Mouse (Mus musculus) frontal cortex, postnatal 25 days (tissue): ENCODE measurements around the gene Zfp747.
"Not testable (repeated sequence)": the region's sequence is repeated elsewhere in the genome, so short reads cannot be mapped to it uniquely, and the experiment has no call there.

Experiments used
- DNase-seq, 2 experiments: peaks; one replicate each; pipeline ENCODE4 v3.0.0; 2022; ENCODE audit warnings: low spot score in 2 of 2

The Zfp747 gene

DNA sequence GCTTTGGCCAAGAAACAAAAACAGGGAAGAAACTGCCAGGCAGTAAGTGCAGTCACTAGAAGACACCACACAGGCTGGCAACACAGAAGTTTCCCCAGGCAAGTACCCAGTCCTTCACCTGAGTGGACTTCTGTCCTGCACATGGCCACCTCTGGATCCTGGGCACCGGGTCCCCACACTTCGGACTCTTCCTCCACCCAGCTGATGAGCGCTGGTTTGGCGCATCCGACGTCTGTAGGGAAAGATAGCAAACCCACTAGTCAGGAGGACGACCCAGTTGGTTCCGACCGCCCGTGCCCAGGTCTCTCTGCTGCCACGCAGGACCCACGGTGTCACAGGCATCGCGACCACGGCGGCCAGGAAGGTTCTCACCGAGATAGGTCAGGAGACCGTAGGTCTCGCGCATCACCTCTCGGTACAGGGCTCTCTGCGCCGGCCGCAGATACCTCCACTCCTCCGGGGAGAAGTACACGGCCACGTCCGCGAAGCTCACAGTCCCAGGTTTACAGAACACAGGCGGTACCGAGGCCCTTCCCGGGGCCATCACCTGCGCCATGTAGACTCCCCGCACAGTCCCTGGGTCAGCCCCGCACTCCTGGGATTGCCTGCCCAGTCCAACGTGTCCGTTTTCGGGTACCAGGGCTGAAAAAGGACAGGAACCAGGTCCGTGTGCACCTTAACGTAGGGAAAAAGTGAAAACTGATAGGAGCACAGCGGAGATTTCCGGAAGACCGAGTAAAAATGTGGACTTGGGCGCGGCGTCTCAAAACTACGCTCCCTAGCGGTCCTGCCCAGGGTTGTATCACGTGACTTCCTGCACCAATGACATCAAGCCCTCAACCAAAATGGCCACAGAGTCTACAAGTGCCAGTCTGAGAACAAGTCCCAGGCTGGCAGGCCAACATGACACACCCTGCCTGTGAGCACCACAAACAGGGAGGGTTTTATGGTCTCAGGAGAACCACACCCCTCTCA is at the start of gene Zfp747:
Gene Zfp747, minus strand, starts transcription at position 780 of the 975 bp plus-strand sequence.
- DNase-seq: peak; percentile 89 to 92

DNA sequence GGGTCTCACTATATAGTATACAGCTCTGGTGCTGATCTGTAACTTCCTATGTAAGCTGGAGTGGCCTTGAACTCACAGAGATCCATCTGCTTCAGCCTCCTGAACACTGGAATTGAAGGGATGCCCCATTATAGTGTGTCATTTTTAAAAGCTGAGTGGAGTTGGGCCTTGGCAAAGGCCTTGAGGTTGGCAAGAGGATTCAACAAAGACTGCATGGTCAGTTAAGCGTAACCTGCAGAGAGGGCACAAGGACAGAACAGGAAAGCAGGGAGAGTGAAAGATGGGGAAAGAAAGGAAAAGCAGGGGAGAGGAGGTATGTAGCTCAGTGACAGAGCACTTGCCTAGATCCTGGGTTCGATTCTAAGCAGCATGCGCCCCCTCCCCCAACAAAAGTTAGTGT is 49.4 kb upstream of the Zfp747 start:
- DNase-seq: no peak

DNA sequence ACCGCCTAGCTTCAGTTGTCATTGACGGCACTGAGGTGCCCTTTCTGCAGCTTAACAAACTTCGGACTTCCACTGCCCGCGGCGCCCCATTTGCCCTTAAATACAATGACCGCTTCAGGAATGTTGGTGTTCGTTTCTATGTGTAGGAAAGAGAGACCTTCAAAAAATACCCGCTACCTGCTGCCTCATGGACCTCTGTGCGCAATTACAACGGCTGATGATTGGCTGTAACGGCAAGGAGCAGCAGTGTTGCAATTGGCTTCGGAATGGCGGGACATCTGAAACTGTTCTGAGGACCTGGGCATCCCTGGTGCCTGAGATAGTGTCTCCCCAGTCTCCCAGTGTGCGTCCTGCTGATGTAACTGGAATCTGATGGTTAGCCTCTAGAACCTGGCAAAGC is 46.4 kb upstream of the Zfp747 start:
- DNase-seq: peak; percentile 13 to 19

DNA sequence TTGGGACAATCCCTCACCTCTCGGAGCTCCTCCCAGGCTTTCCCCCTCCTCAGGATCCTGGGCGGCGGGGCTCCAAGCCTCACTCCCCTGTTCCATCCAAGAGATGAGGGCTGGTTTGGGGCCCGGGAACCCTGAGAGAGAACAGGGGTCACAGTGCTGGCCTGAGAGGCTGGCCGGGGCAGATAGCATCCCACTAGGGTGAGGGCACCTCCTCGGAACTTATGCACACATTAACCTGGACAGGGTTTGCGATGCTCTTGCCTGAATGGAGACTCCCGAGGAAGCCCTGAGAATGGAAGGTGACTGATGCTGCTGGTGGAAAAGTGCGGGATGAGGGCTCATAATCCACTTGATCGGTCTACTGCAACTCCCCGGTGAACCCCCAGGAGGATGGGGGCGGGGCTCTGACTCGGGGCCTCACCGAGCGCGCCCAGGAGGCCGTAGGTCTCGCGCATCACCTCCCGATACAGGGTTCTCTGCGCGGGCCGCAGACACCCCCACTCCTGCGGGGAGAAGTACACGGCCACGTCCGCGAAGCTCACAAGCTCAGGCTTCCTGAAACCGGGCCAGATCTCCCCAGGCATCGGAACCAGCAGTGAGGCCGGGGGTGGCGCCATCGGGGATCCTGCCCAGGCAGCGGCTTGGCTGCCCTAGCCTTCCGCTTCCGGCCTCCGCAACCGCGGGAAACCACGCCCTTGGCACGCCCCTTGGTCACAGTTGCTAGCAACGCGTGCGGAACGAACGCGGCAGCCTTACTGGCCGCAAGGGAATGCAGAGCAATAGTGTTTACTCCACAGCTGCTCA is 45.7 kb upstream of the Zfp747 start, which contains the start of gene Zfp688:
Gene Zfp688, minus strand, starts transcription at position 681 of the 804 bp plus-strand sequence.
- DNase-seq: peak; percentile 81 to 86

DNA sequence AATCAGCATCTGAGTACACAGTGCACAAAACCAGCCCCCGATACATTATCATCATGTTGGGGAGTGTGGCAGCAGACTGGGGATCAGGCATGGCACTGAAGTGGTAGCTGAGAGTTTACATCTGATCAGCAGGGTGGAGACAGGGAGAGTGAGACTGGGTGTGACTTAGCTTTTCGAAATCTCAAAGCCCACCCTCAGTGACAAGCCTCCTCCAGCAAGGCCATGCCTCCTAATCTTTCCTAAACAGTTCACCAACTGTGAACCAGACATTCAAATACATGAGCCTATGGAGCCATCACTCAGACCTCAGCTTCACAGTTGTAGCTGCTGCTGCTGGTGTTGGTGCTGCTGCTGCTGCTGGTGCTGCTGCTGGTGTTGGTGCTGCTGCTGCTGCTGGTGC is 35.6 kb upstream of the Zfp747 start:
- no peak for DNase-seq

DNA sequence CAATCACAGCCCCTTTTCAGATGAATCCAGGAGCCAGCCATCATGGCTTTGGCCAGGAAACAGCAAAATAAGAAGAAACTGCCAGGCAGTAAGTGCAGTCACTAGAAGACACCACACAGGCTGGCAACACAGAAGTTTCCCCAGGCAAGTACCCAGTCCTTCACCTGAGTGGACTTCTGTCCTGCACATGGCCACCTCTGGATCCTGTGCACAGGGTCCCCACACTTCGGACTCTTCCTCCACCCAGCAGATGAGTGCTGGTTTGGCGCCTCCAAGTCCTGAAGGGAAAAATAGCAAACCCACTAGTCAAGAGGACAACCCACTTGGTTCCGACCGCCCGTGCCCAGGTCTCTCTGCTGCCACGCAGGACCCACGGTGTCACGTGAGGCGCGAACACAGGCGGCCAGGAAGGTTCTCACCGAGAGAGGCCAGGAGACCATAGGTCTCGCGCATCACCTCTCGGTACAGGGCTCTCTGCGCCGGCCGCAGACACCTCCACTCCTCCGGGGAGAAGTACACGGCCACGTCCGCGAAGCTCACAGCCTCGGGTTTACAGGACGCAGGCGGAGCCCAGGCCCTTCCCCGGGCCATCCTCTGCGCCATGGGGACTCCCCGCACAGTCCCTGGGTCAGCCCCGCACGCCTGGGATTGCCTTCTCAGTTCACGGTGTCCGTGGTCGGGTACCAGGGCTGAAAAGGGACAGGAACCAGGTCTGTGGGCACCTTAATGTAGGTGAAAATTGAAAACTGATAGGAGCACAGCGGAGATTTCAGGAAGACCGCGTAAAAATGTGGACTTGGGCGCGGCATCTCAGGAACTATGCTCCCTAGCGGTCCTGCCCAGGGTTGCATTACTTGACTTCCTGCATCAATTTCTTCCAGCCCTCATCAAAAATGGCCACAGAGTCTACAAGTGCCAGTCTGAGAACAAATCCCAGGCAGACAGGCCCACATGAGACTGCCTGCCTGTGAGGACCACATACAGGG is 30.4 kb upstream of the Zfp747 start, which contains the start of gene Zfp764:
Gene Zfp764, minus strand, starts transcription at position 821 of the 986 bp plus-strand sequence.
- peak; percentile 77 to 83 for DNase-seq

DNA sequence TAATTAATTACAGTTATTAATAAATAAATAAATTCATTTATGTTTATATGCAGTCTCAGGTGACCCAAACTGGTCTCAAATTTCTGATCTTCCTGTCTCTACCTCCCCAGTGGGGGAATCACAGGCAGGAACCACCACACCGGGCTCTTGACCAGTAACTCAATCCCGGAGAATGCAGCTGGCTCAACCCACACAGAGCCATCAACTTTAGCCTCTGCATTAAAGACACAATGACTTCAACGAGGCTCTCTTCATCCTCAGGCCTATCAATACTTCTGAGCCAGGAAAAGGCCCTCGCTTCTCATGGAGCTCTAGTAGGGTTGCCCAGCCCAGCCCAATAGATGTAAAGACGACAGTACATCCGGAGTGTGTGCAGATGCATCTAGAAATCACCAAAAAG is 28.3 kb upstream of the Zfp747 start:
- not testable (repeated sequence) for DNase-seq

DNA sequence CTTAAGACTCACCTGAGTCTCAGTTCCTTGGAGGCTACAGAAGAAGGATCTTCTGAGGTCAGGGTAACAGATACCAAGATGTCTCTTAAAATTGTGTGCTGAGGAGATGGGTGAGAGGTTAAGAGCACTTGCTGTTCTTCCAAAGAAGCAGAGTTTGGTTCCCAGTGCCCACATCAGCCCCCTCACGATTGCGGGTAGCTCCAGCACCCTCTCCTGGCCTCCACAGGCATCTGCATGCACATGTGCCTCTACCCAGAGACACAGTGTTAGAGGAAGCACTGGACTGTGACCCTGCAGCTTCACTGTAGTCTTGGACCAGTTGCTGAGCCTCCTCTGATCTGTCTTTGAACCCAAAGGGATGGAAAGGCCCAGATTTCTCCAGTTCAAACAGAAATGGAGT is 27.1 kb upstream of the Zfp747 start:
- no peak for DNase-seq

DNA sequence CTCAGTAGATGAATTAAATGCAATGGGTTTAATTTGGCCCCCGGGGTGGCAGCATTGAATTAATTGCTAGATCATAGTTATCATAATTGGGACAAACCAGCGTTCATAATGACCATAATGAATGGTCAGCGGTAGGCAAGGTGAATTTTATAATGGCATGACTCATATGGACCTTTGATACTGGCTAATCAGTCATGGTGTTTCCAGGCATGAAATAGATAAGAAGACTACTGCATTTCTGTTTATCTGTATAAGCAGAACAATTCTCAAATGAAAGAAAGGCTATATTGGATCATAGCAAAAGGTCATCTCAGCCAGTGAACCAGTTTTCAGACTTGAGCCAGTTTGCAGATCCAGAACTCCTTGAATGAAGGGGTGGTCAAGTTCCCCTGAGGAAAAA is 24.5 kb upstream of the Zfp747 start:
- DNase-seq: no peak

DNA sequence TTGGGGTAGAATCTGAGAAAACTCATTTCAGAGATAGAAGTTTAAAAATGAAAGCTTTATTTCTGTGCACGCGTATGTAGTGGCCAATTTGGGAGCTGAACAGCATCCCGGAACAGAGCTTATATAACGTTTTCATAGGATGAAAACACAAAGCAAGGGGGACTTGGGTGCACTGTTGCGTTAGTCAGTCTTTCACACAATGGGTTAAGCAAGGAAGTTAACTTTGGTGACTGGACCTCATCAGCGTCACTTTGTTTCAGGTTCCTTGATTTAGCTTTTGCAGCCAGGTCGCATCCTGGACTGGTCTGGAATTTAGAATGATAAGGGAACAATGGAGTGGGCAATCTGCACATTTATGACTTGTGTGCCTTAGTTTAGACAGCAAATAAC is 18.1 kb upstream of the Zfp747 start:
- no peak for DNase-seq

DNA sequence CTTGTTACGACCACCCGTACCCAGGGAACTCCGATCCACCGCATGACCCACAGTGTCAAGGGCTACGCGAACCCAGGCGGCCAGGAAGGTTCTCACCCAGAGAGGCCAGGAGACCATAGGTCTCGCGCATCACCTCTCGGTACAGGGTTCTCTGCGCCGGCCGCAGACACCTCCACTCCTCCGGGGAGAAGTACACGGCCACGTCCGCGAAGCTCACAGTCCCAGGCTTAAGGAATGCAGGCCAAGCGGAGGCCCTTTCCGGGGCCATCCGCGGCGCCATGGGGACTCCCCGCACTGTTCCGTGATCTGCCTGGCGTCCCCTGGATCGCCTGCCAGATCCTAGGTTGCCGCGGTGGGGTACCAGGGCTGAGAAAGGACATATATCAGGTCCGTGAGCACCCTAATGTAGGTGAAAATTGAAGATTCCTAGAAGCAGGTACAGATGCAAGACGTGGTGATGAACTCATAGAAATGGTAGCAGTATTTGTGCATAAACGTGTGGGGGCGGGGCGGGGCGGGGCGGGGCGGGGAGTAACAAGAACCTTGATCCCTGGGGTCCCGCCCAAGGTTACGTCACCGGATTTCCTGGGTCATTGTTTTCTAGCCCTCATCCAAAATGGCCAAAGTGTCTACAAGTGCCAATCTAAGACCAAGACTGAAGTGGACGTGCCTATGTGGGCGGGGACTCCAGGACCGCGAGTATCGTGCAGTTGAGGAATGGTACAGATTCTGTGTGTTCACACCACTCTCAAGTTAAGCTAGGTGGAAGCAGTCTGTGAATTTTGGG is 17.5 kb upstream of the Zfp747 start, which contains the start of gene E430018J23Rik:
Gene E430018J23Rik, minus strand, starts transcription at position 473 of the 787 bp plus-strand sequence.
- peak; percentile 91 to 95 for DNase-seq

DNA sequence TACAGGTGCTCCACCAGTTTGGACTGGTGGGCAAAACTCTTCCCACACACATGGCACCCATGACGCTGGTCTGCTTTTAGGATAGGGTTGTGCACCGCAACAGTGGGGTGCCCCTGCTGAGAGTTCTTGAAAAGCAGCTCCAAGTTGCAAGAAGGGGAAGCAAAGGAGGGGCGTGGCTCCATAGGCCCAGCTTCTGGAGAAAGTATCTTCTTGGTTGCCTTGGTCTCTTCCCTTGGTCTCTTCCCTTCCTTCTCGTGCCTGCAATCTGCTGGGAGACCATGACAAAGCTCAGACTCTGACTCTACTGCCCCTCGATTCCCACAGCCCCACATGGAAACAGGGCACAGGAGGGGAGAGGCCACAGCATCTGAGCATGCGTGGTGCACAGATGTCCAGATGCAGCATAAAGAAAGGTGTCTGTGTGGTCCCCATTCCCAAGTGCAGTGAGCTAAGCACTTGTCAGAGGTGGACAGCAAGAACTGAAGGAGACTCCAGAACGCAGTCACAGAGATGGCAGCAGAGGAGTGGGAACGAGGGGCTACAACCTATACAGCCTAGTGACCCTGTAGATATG is 16.5 kb upstream of the Zfp747 start:
- no peak for DNase-seq

DNA sequence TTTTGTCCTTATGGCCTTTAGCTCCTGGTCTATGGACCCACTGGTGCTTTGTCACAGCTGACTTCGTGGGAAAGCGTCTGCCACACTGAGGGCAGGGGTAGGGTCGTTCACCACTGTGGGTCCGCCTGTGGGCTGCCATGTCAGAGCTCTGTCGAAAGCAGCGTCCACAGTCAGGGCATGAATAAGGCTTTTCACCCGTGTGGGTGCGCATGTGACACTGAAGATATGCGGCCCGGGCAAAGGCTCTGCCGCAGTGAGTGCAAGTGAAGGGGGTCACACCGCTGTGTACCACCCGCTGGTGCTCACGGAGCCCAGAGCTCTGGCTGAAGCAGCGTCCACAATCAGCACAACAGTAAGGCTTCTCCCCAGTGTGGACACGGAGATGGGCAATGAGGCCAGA is 15.7 kb upstream of the Zfp747 start:
- no peak for DNase-seq

DNA sequence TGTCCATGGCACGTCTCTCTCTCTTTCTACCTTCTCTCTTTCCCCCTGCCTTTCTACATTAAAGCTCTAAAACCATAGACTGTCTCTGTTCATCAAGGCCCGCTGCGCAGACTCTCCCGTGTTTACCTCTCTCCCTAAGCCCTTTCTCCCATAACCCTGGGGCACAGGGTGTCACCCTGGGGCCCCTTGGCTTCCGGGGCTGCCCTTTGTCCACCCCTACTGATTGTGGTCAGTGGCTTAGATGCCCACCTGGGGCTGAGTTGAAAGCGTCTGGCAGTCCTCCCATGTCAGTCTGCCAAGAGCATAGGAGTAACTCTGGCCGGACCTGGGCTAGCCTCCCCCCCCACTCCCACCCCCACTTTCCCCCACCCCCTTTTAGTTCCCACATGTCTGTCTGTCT is 14.5 kb upstream of the Zfp747 start:
- no peak for DNase-seq

DNA sequence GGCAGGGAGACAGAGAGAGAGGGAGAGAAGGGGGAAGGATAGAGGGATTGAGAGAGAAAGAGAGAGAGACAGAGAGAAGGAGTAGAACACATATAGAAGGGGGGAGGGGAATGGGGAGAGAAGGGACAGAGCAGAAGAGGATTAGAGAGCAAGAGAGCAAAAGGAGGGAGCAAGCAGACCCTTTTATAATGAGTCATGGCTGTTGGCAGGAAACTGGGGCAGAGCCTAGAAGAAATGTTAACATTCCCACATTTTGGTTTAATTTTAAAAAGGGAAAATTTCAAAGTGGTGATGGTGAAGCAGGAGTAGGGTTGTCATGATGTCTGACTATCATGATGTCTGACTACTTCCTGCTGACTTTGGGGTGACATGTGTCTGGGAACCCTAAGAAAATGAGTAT is 12.4 kb upstream of the Zfp747 start:
- DNase-seq: not testable (repeated sequence)

DNA sequence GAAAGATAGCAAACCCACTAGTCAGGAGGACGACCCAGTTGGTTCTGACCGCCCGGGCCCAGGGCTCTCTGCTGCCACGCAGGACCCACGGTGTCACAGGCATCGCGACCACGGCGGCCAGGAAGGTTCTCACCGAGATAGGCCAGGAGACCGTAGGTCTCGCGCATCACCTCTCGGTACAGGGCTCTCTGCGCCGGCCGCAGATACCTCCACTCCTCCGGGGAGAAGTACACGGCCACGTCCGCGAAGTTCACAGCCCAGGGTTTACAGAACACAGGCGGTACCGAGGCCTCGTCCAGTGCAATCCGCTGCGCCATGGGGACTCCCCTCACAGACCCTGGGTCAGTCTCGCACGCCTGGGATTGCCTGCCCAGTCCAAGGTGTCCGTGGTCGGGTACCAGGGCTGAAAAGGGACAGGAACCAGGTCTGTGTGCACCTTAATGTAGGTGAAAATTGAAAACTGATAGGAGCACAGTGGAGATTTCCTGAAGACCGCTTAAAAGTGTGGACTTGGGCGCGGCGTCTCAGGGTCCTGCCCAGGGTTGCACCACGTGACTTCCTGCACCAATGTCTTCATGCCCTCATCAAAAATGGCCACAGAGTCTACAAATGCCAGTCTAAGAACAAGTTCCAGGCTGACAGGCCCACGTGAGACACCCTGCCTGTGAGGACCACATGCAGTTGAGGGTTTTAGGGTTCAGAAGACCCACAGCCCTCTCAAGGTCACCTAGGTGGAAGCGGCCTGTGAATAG is 11.0 kb upstream of the Zfp747 start, which contains the start of gene 9130019O22Rik:
Gene 9130019O22Rik, minus strand, starts transcription at position 526 of the 752 bp plus-strand sequence.
- peak; percentile 71 to 87 for DNase-seq

DNA sequence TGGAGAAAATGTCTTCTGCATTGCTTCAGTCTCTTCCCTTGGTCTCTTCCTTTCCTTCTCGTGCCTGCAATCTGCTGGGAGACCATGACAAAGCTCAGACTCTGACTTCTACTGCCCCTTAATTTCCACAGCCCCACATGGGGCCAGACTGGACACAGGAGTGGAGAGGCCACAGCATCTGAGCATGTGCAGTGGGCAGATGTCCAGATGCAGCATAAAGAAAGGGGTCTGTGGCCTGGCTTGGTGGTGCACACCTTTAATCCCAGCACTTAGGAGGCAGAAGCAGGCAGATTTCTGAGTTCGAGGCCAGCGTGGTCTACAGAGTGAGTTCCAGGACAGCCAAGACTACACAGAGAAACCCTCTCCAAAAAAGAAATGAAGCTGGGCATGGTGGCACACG is 9.7 kb upstream of the Zfp747 start:
- not testable (repeated sequence) for DNase-seq

DNA sequence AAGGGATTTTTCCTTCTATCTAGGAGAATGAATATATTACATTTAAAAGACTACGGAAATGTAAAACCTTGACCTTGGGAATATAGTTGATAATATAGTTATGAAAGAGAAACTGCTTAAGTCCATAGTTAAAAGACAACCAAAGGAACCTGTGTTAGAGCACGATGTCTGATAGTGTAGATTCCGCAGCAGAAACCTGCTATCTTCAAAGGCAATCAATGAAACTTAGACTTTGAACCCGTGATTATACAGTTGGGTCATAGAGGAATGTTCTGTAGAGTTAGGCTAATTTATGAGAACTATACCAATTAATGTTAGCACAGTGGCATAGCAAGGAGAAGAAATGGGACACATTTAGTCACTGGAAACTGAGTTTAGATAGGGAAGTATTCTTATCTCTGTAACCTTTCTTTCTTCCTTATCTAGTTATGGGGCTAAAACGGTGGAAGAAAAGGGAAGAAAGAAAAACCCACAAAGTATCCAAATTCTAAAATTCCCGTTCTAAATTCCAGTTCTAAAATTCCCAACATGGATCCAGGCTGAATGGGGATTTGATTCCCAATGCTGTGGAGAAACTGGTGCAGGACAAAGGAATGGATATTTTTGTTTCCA is 2.6 kb upstream of the Zfp747 start:
- DNase-seq: no peak

DNA sequence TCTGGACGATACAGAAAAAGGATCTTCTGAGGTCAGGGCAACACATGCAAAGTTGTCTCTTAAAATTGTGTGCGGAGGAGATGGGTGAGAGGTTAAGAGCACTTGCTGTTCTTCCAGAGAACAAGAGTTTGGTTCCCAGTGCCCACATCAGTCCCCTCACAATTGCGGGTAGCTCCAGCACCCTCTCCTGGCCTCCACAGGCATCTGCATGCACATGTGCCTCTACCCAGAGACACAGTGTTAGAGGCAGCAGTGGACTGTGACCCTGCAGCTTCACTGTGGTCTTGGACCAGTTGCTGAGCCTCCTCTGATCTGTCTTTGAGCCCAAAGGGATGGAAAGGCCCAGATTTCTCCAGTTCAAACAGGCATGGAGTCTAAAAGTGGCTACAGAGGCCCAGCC is 4.0 kb downstream of the Zfp747 start:
- not testable (repeated sequence) for DNase-seq
